Mouse (Mus musculus): ENCODE results near the gene Epha6.

The Epha6 gene

DNA sequence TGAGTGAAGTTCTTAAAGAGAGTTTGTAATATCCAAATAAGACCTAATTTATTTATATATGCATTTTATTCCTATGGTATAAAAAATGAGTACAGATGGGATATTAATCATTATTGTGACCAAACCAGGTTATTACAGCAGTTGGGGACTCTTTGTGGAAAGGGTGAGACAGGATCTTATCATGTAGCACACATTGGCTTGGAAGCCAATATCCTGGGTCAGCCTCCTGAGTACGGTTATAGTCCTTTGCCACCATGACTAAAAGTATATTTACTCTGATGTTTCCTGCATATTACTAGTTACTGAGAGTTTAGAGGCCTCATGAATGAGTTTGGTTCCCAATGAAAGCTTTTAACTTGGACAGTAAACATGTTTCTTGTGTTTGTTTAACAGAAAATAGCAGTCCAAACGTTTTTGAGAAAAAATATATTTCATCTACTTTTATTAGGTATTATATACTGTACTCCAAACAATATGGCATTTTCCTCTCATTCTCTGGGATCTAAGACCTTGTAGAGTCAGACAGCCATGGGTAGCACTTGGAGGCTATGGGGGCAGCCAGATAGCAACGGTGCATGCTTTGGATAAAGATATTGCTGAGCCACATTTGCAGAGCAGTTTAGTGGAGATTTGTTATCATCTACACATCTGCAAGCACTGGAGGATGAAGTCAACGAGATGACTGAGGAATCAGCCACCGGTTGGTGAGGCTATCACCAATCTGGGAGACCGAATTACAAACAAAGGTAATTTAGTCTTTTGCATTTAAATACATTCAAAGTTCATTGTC, 340.4 kb downstream of the Epha6 start:
- in situ Hi-C loops (cut with MboI): no loop called here

GRCm38 (mm10) chr16:60258151-60258635, 347.1 kb downstream of the Epha6 start:
- in situ Hi-C loops (cut with MboI): no loop called here

GRCm38 (mm10) chr16:60257623-60258022, 347.7 kb downstream of the Epha6 start:
- in situ Hi-C loops (cut with MboI): no loop called here

GRCm38 (mm10) chr16:60257044-60257443, 348.3 kb downstream of the Epha6 start:
- in situ Hi-C loops (cut with MboI): no loop called here

DNA sequence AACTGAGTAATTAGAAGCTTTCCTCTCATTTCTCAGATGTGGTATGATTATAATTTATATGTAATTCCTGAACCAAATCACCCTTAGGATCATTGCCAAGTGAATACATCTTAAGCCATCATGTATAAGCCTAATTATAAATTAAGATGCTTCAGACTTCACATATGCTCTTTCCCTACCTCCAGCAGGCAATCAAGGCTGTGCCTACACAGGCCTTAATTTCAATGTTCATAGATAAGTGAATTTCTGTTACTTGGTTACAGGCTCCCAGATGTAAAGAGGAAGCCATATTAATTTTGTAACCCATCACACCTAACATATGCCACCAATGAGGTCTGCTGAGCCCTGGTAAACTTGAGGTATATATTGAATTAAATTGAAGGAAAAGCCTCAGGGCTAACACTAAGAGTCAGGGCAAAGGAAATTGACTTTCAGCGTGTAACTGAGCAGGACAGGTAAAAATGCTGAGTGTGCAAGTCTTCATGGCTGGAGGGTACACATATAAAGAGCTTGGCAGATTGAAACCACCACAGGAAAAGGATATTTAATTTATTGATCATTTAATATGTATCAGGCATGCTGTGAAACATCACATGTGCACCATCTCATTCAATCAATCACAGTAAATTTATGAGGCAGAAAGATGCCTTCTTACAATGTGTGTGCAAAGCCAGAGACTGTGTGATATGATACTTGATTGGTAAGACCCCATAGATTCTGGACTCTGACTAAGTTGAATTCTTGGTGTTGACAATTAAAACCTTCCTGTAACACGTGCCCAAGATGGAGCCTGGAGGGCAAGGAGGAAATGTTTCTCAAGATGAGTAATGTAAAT, 365.8 kb downstream of the Epha6 start:
- in situ Hi-C loops (cut with MboI): no loop called here

- in situ Hi-C loops (cut with MboI): no loop called here
Observed at GRCm38 (mm10) chr16:60233985-60234766, 371.2 kb downstream of the Epha6 start.

DNA sequence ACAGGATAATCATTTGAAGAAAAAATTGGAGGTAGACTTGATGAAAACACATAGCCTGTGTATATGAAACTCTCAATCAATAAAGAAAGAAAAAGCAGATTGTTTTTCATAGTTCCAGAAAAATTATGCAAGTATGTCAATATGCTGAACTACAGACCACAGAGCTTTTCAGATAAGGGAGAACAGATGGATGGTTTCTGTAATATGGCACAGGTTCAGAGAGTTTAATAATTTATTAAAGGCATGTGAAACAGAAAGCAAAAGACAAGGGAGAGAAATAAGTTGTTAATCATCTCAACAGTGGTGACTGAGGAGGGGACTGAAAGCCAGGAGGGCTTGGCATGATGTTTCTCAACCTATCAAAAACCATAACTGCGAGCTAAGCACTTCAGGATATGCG, 372.3 kb downstream of the Epha6 start:
- in situ Hi-C loops (cut with MboI): no loop called here

DNA sequence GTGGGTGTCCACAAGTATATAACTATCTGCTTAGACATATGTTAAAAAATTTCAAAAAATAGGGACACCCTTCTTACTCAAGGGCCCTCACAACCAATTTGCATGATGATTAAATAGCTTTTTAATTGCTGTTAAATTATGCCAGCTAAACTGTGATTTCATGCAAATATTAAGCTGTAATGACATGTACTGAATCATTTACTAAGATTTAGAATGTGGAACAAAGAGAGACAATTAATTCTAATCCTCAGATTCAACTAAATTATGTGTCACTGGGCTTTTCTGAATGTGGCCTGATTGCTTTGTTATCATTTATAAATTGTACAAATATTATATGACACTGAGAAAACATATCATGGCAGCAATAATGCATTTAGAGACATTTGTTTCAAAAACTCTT, 396.2 kb downstream of the Epha6 start:
- in situ Hi-C loops (cut with MboI): no loop called here

DNA sequence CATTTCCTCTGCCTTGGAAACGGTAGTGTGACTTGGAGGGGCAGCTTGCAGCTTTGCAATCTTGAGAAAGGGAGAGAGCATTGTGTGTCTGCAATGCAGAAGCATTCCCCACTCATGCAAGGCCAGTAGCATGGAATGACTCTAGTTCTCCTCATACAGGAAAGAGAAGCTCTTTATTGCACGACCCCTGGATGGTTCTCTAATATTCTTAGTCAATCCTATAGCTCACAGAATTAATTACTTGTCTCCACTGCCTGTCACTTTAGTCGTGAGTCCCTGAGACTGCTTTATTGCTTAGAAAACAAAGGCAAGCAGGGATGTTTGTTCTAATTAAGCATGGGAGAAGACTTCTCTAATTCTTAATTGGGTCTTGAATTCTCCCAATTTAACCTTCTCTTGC, 429.8 kb downstream of the Epha6 start:
- in situ Hi-C loops (cut with MboI): no loop called here

GRCm38 (mm10) chr16:60152439-60152838, 452.9 kb downstream of the Epha6 start:
- in situ Hi-C loops (cut with MboI): no loop called here

- in situ Hi-C loops (cut with MboI): no loop called here
Observed at GRCm38 (mm10) chr16:60144370-60144769, 461.0 kb downstream of the Epha6 start.

GRCm38 (mm10) chr16:60121435-60121834, 483.9 kb downstream of the Epha6 start:
- in situ Hi-C loops (cut with MboI): no loop called here

- in situ Hi-C loops (cut with MboI): no loop called here
Observed at GRCm38 (mm10) chr16:60102210-60102609, 503.1 kb downstream of the Epha6 start.

- in situ Hi-C loops (cut with MboI): no loop called here
Observed at GRCm38 (mm10) chr16:60095333-60095732, 510.0 kb downstream of the Epha6 start.

- in situ Hi-C loops (cut with MboI): no loop called here
Observed at GRCm38 (mm10) chr16:60086976-60087375, 518.4 kb downstream of the Epha6 start.

DNA sequence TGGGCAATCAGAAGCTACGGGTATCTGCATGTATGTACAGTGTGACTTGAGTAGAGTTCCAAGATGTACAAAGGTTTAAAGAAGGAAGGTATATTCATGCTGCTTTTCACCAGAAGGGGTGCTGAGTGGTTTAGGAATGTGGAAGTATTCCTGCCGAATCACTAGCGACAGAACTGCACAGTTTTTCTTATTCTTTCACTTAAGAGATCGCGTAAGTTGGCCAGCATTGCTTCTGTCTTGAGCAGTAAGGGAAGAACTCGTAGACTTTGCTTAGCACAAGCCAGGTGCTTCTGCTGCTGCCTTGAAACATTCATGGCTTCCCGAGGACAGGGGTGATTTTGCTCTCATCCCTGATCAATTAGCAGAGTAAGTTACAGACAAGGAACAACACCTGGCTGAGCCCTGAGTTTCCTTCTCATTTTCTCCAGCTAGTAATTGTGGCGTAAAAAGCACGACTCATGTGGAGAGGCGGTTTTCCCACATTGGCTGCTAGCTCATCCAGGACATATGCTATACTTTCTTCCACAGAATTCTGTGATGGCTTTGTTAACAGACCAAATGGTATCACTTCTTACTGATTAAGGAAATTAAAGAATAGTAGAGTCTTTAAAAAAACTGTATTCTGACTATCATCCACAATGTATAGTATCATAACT, 534.7 kb downstream of the Epha6 start:
- in situ Hi-C loops (cut with MboI): no loop called here

GRCm38 (mm10) chr16:60043809-60044208, 561.5 kb downstream of the Epha6 start:
- in situ Hi-C loops (cut with MboI): no loop called here

- in situ Hi-C loops (cut with MboI): no loop called here
Observed at GRCm38 (mm10) chr16:60028381-60028780, 577.0 kb downstream of the Epha6 start.

GRCm38 (mm10) chr16:60006857-60007568, 598.3 kb downstream of the Epha6 start:
- in situ Hi-C loops (cut with MboI): no loop called here

DNA sequence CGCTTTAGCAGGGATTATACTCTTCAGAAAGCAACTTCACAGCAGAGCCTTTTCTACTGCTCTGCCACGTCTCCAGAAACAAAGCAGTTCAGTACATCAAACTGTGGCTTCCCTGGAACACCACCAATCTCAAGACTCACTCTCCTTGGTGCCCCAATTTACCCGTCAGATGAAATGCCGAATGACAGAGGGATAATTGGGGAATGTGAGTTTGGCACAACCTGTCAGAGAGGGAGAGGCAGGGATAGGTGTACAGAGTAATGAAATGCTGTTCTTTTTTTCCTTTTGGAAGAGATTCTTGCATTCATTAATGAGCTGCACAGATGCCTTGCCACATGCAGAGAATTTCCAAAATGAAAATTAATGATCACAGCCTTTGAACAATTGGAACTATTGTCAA, 635.5 kb downstream of the Epha6 start:
- in situ Hi-C loops (cut with MboI): no loop called here

DNA sequence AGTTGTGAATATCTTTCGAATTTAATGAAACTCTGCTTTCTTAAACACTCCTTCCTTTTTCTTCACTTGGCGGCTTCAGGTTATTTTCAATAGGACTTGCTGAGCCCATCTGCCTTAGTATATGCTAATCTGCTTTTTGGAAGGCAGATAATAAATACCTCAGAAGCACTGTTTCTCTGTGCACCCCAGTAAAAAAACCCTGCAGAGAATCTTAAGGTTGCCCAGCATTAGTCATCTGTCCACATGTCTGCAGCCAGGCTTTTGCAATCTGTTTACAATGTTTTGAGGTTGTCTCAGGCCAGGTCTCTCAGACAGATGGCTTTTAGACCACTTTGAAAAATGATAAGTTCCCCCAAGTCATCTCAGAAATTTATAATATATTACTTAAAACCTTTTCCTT, 649.6 kb downstream of the Epha6 start:
- in situ Hi-C loops (cut with MboI): no loop called here
